Mouse (Mus musculus) kidney, embryonic 15.5 days (tissue): ENCODE data around the gene Gpr157. TPM values are rescaled to one million over a fixed set of nuclear protein-coding genes. Genes with fewer than 3 reads are reported as not detected.

Experiments used
- ATAC-seq: fragments of 200-750 bp; cut with Nextera tagmentation; replicated peaks from 2 replicates; pipeline ENCODE4 v1.8.0; 2017; ENCODE audit warnings: moderate TSS enrichment; ENCODE audit not compliant: low FRiP score
- H3K27ac ChIP-seq: fragments of 300-500 bp; sonication (generic); 2 replicates; pipeline ENCODE4 v1.5.1; 2015; ENCODE audit warnings: mild to moderate bottlenecking, inconsistent platforms
- H3K27me3 ChIP-seq: fragments of 300-500 bp; sonication (generic); 2 replicates; pipeline ENCODE4 v1.6.1; 2015; ENCODE audit warnings: inconsistent platforms
- H3K36me3 ChIP-seq: fragments of 300-500 bp; sonication (generic); 2 replicates; pipeline ENCODE4 v1.6.1; 2015; ENCODE audit warnings: inconsistent platforms
- H3K4me1 ChIP-seq: fragments of 300-500 bp; sonication (generic); 2 replicates; pipeline ENCODE4 v1.6.1; 2015; ENCODE audit warnings: inconsistent platforms
- H3K4me2 ChIP-seq: fragments of 300-500 bp; sonication (generic); 2 replicates; pipeline ENCODE4 v1.6.1; 2015; ENCODE audit warnings: moderate library complexity, mild to moderate bottlenecking, inconsistent platforms
- H3K4me3 ChIP-seq: fragments of 300-500 bp; sonication (generic); replicated peaks from 2 replicates; pipeline ENCODE4 v1.5.1; 2015; ENCODE audit warnings: mild to moderate bottlenecking, inconsistent platforms
- H3K9ac ChIP-seq: fragments of 300-500 bp; sonication (generic); 2 replicates; pipeline ENCODE4 v1.6.1; 2015; ENCODE audit warnings: mild to moderate bottlenecking, inconsistent platforms
- H3K9me3 ChIP-seq: fragments of 300-500 bp; sonication (generic); replicated peaks from 2 replicates; pipeline ENCODE4 v1.6.1; 2016; ENCODE audit warnings: inconsistent platforms
- WGBS: fragments of 180-500 bp; shearing (Covaris S2); methylation state at CpG from one replicate; pipeline ENCODE4 v1.1.7; 2015; ENCODE audit warnings: mixed read lengths; 5-methylcytosine and 5-hydroxymethylcytosine counted together
- polyA plus RNA-seq: library from polyadenylated mRNA; unstranded; fragments of >200 nt; fragmentation: Nextera tagmentation; extraction: Ambion mirVana; gene quantifications from 2 replicates; pipeline ENCODE4 v1.2.1, GENCODE M21; 2015

Gene Gpr157
- polyA plus RNA-seq, 1 experiment from 2014 or later, result 0.53 TPM

- Histone ChIP-seq H3K4me1 (peaks cover 19% of the 10 kb centered on the region), H3K27ac (peak overlapping the region; percentile 41; the same call in 1 of the 2 replicates)
Observed at GRCm38 (mm10) chr4:150093560-150094462, 6.6 kb downstream of the Gpr157 start.

GRCm38 (mm10) chr4:150094463-150094789 lies 7.3 kb downstream of the Gpr157 start:
- H3K4me2 ChIP-seq, result no peak overlapping the region

More at GRCm38 (mm10) chr4:150093560-150094462, 6.6 kb downstream of the Gpr157 start:
- Histone ChIP-seq H3K27me3 (peaks cover 21% of the 10 kb centered on the region), H3K4me2 (no peak overlapping the region), H3K9me3 (no peaks in the 10 kb centered on the region), H3K36me3 (no peaks in the 10 kb centered on the region), H3K9ac (no peak overlapping the region), H3K4me3 (no peak overlapping the region)
- 33% methylated on average over 11 of the region's 12 CpGs for WGBS
- ATAC-seq, result 0 out of 2 replicates have a peak, but pooled peaks have one; percentile 30

GRCm38 (mm10) chr4:150096309-150096708 lies 9.1 kb downstream of the Gpr157 start:
- ATAC-seq, result no peak
- Histone ChIP-seq H3K9me3 (no peaks in the 10 kb centered on the region), H3K9ac (no peak overlapping the region), H3K4me3 (no peak overlapping the region), H3K27me3 (peaks cover 24% of the 10 kb centered on the region), H3K4me2 (no peak overlapping the region), H3K4me1 (peaks cover 19% of the 10 kb centered on the region), H3K36me3 (no peaks in the 10 kb centered on the region), H3K27ac (no peak overlapping the region)
- 78% methylated on average over 7 of the region's 7 CpGs for WGBS

More at GRCm38 (mm10) chr4:150094463-150094789, 7.3 kb downstream of the Gpr157 start:
- Histone ChIP-seq H3K9me3 (no peaks in the 10 kb centered on the region), H3K36me3 (no peaks in the 10 kb centered on the region), H3K27ac (peak overlapping the region; percentile 41; the same call in 1 of the 2 replicates), H3K4me1 (peaks cover 19% of the 10 kb centered on the region), H3K4me3 (no peak overlapping the region), H3K27me3 (peaks cover 15% of the 10 kb centered on the region), H3K9ac (no peak overlapping the region)
- 0 out of 2 replicates have a peak, but pooled peaks have one; percentile 26 for ATAC-seq
- 38% methylated on average over 5 of the region's 5 CpGs for WGBS

- WGBS, result 86% methylated on average over 4 of the region's 4 CpGs
- H3K36me3 ChIP-seq, result no peaks in the 10 kb centered on the region
- H3K27me3 ChIP-seq, result peaks cover 18% of the 10 kb centered on the region
- no peak overlapping the region for H3K4me3 ChIP-seq
- no peak overlapping the region for H3K4me2 ChIP-seq
- H3K9ac ChIP-seq, result no peak overlapping the region
- no peak for ATAC-seq
- no peaks in the 10 kb centered on the region for H3K9me3 ChIP-seq
- peaks cover 19% of the 10 kb centered on the region for H3K4me1 ChIP-seq
- no peak overlapping the region for H3K27ac ChIP-seq
Observed at GRCm38 (mm10) chr4:150097847-150098246, 10.7 kb downstream of the Gpr157 start.

- H3K36me3 ChIP-seq, result no peaks in the 10 kb centered on the region
- H3K4me1 ChIP-seq, result peaks cover 12% of the 10 kb centered on the region
- H3K4me2 ChIP-seq, result no peak overlapping the region
- ATAC-seq, result no peak
- H3K4me3 ChIP-seq, result no peak overlapping the region
- peaks cover 18% of the 10 kb centered on the region for H3K27me3 ChIP-seq
- 21% methylated on average over 10 of the region's 10 CpGs for WGBS
- no peaks in the 10 kb centered on the region for H3K9me3 ChIP-seq
- H3K27ac ChIP-seq, result no peak overlapping the region
- no peak overlapping the region for H3K9ac ChIP-seq
Observed at GRCm38 (mm10) chr4:150098880-150099279, 11.7 kb downstream of the Gpr157 start.

- no peaks in the 10 kb centered on the region for H3K36me3 ChIP-seq
- WGBS, result 70% methylated on average over 7 of the region's 7 CpGs
- H3K9me3 ChIP-seq, result no peaks in the 10 kb centered on the region
- H3K4me3 ChIP-seq, result no peak overlapping the region
- no peak for ATAC-seq
- H3K27me3 ChIP-seq, result peaks cover 18% of the 10 kb centered on the region
- no peak overlapping the region for H3K27ac ChIP-seq
- H3K9ac ChIP-seq, result no peak overlapping the region
- no peak overlapping the region for H3K4me2 ChIP-seq
- H3K4me1 ChIP-seq, result no peaks in the 10 kb centered on the region
Observed at GRCm38 (mm10) chr4:150102822-150103221, 15.7 kb downstream of the Gpr157 start.

- H3K9ac ChIP-seq, result no peak overlapping the region
- H3K4me1 ChIP-seq, result no peaks in the 10 kb centered on the region
- H3K9me3 ChIP-seq, result no peaks in the 10 kb centered on the region
- H3K4me3 ChIP-seq, result no peak overlapping the region
- 0 out of 2 replicates have a peak, but pooled peaks cover 3% of the 10 kb centered on the region for H3K27me3 ChIP-seq
- H3K36me3 ChIP-seq, result no peaks in the 10 kb centered on the region
- no peak for ATAC-seq
- no peak overlapping the region for H3K27ac ChIP-seq
- H3K4me2 ChIP-seq, result no peak overlapping the region
- WGBS, result 54% methylated on average over 7 of the region's 7 CpGs
Observed at GRCm38 (mm10) chr4:150105671-150106070, 18.5 kb downstream of the Gpr157 start.

GRCm38 (mm10) chr4:150106637-150107036 lies 19.5 kb downstream of the Gpr157 start:
- no peaks in the 10 kb centered on the region for H3K27me3 ChIP-seq
- WGBS, result 71% methylated on average over 5 of the region's 5 CpGs
- no peak overlapping the region for H3K4me2 ChIP-seq
- H3K9me3 ChIP-seq, result no peaks in the 10 kb centered on the region
- H3K4me3 ChIP-seq, result no peak overlapping the region
- ATAC-seq, result no peak
- no peaks in the 10 kb centered on the region for H3K36me3 ChIP-seq
- H3K9ac ChIP-seq, result no peak overlapping the region
- no peak overlapping the region for H3K27ac ChIP-seq
- H3K4me1 ChIP-seq, result no peaks in the 10 kb centered on the region

- H3K36me3 ChIP-seq, result no peaks in the 10 kb centered on the region
- H3K4me3 ChIP-seq, result no peak overlapping the region
- ATAC-seq, result no peak
- no peak overlapping the region for H3K9ac ChIP-seq
- H3K9me3 ChIP-seq, result no peaks in the 10 kb centered on the region
- H3K27me3 ChIP-seq, result no peaks in the 10 kb centered on the region
- WGBS, result 61% methylated on average over 3 of the region's 3 CpGs
- no peaks in the 10 kb centered on the region for H3K4me1 ChIP-seq
- H3K27ac ChIP-seq, result no peak overlapping the region
- H3K4me2 ChIP-seq, result no peak overlapping the region
Observed at GRCm38 (mm10) chr4:150109636-150110035, 22.5 kb downstream of the Gpr157 start.

- no peaks in the 10 kb centered on the region for H3K27me3 ChIP-seq
- no peak overlapping the region for H3K27ac ChIP-seq
- H3K9ac ChIP-seq, result no peak overlapping the region
- H3K4me2 ChIP-seq, result no peak overlapping the region
- whole genome bisulfite sequencing, result 80% methylated on average over 9 of the region's 9 CpGs
- no peak overlapping the region for H3K4me3 ChIP-seq
- H3K36me3 ChIP-seq, result no peaks in the 10 kb centered on the region
- no peaks in the 10 kb centered on the region for H3K9me3 ChIP-seq
- no peak for ATAC-seq
- no peaks in the 10 kb centered on the region for H3K4me1 ChIP-seq
Observed at GRCm38 (mm10) chr4:150110373-150110772, 23.2 kb downstream of the Gpr157 start.

- ATAC-seq, result no peak
- Histone ChIP-seq H3K36me3 (no peaks in the 10 kb centered on the region), H3K9ac (no peak overlapping the region), H3K4me1 (no peaks in the 10 kb centered on the region), H3K4me2 (peak overlapping the region; percentile 43), H3K27me3 (no peaks in the 10 kb centered on the region), H3K4me3 (no peak overlapping the region), H3K27ac (no peak overlapping the region), H3K9me3 (no peaks in the 10 kb centered on the region)
- 9% methylated on average over 15 of the region's 15 CpGs for WGBS
Observed at GRCm38 (mm10) chr4:150112867-150113266, 25.7 kb downstream of the Gpr157 start.

- Histone ChIP-seq H3K36me3 (no peaks in the 10 kb centered on the region), H3K9me3 (no peaks in the 10 kb centered on the region), H3K9ac (no peak overlapping the region), H3K27ac (no peak overlapping the region), H3K27me3 (no peaks in the 10 kb centered on the region), H3K4me2 (no peak overlapping the region), H3K4me1 (peaks cover 9% of the 10 kb centered on the region), H3K4me3 (no peak overlapping the region)
- 88% methylated on average over 26 of the region's 26 CpGs for WGBS
- no peak for ATAC-seq
Observed at GRCm38 (mm10) chr4:150114505-150115061, 27.4 kb downstream of the Gpr157 start.
